Comparison of ENCODE assay signal across 14 mouse cellular contexts in genomic region chr13:103390991-103391390, GRCm38 (mm10).
"Had no signal": no experiment of that assay in that cellular context is flagged by ENCODE, and none has a peak within 500 bp of the region (broad histone marks: within the 10 kb centered on the region; RNA-seq: fewer than 3 reads in every experiment).

No protein-coding gene starts in this region.

- H3K36me3 ChIP-seq: limb, embryonic 12.5 days; limb, embryonic 15.5 days; midbrain, embryonic 13.5 days had no signal

- H3K4me1 ChIP-seq: limb, embryonic 12.5 days; limb, embryonic 15.5 days; midbrain, embryonic 13.5 days had no signal

- DNase-seq: kidney, postnatal 10 days; kidney, postnatal 36 days; left cerebral cortex, postnatal 4 days; liver, postnatal 0 days; lung, embryonic 14.5 days; thymus, adult 18-20 months; thymus, postnatal 36 days had no signal

- H3K27me3 ChIP-seq: limb, embryonic 12.5 days; limb, embryonic 15.5 days; midbrain, embryonic 13.5 days had no signal

- ATAC-seq: liver, postnatal 0 days; lung, postnatal 0 days; midbrain, embryonic 13.5 days had no signal

- H3K27ac ChIP-seq: limb, embryonic 12.5 days; limb, embryonic 15.5 days; liver, embryonic 14.5 days; macrophage; midbrain, embryonic 13.5 days had no signal

- H3K4me3 ChIP-seq: limb, embryonic 12.5 days; limb, embryonic 15.5 days; midbrain, embryonic 13.5 days had no signal

- H3K9ac ChIP-seq: limb, embryonic 12.5 days; limb, embryonic 15.5 days; liver, embryonic 14.5 days; liver, postnatal 0 days; lung, embryonic 14.5 days; midbrain, embryonic 13.5 days had no signal

- H3K4me2 ChIP-seq: limb, embryonic 12.5 days; limb, embryonic 15.5 days; liver, embryonic 11.5 days; lung, embryonic 14.5 days; midbrain, embryonic 13.5 days had no signal

- H3K9me3 ChIP-seq: limb, embryonic 12.5 days; limb, embryonic 15.5 days; midbrain, embryonic 13.5 days had no signal
